Mouse (Mus musculus): ENCODE measurements around the gene Cpox.

GRCm38 (mm10) chr16:58718666-58719120 lies 48.6 kb downstream of the Cpox start, which contains the start of gene Gpr15:
- TF ChIP-seq CTCF (IDR thresholded peaks at IDR 0.05; ENCODE audit: low read depth): no peak
- no peak for TF ChIP-seq EP300 (IDR thresholded peaks at IDR 0.05; ENCODE audit: low read depth)
